Mouse (Mus musculus) spleen, adult 2 months (tissue): Measurements from ENCODE around the gene Plxna1. TPM values are rescaled to one million over a fixed set of nuclear protein-coding genes. Genes with fewer than 3 reads are reported as not detected.

Experiments
- DNase-seq, 2 experiments: peaks; one replicate each; pipeline versions ENCODE4 v3.0.0 to v3.0.0-alpha.2; 2012 to 2021; ENCODE audit warnings: low spot score in 2 of 2, low read depth in 1 of 2
- H3K27ac ChIP-seq: fragments of 200-500 bp; 2 replicates; pipeline ENCODE4 v1.5.1; 2012; ENCODE audit warnings: low read length, inconsistent platforms; ENCODE audit not compliant: insufficient read depth
- H3K27me3 ChIP-seq: fragments of 200-500 bp; 2 replicates; pipeline ENCODE4 v1.6.1; 2012; ENCODE audit warnings: mild to moderate bottlenecking, moderate library complexity, low read length, inconsistent platforms; ENCODE audit not compliant: control insufficient read depth, insufficient read depth
- H3K36me3 ChIP-seq: fragments of 200-500 bp; 2 replicates; pipeline ENCODE4 v1.6.1; 2012; ENCODE audit warnings: mild to moderate bottlenecking, low read length, inconsistent platforms; ENCODE audit not compliant: control insufficient read depth, insufficient read depth
- H3K4me1 ChIP-seq: fragments of 200-500 bp; 2 replicates; pipeline ENCODE4 v1.6.1; 2011; ENCODE audit warnings: inconsistent platforms; ENCODE audit not compliant: control insufficient read depth, insufficient read depth, insufficient read length
- H3K4me3 ChIP-seq: fragments of 200-500 bp; 2 replicates; pipeline ENCODE4 v1.5.1; 2011; ENCODE audit warnings: mild to moderate bottlenecking, inconsistent platforms; ENCODE audit not compliant: insufficient read depth, insufficient read length; ENCODE audit errors: extremely low read depth
- CTCF ChIP-seq: fragments of 200-500 bp; IDR thresholded peaks from 2 replicates; pipeline ENCODE4 v1.5.1; 2011; ENCODE audit warnings: mild to moderate bottlenecking, inconsistent platforms; ENCODE audit not compliant: insufficient read depth, insufficient read length, insufficient replicate concordance; ENCODE audit errors: extremely low read depth
- POLR2A ChIP-seq: fragments of 200-500 bp; IDR thresholded peaks from 2 replicates; pipeline ENCODE4 v1.6.1; 2011; ENCODE audit warnings: low read depth, low read length, inconsistent platforms
- WGBS: fragments of 180-500 bp; shearing (Covaris S2); methylation state at CpG from one replicate; pipeline ENCODE4 v1.1.7; 2018; 5-methylcytosine and 5-hydroxymethylcytosine counted together
- polyA plus RNA-seq: library from polyadenylated mRNA; depleted of rRNA; stranded (reverse); fragments of >200 nt; gene quantifications from 2 replicates; pipeline ENCODE4 v1.2.3, GENCODE M21; 2012

Plxna1 gene
- polyA plus RNA-seq, 1 experiment = 27.2 TPM

- no peaks in the 10 kb centered on the region for H3K27me3 ChIP-seq
- H3K36me3 ChIP-seq = no peaks in the 10 kb centered on the region
- H3K4me1 ChIP-seq = peaks cover 27% of the 10 kb centered on the region; the same call in 1 of the 2 replicates
- no peak overlapping the region for H3K4me3 ChIP-seq
- WGBS = 79% methylated on average over 7 of the region's 7 CpGs
- DNase-seq = no peak
- H3K27ac ChIP-seq = no peak overlapping the region
- TF ChIP-seq POLR2A = no peak
- no peak for TF ChIP-seq CTCF
Observed at GRCm38 (mm10) chr6:89291494-89291893, 70.9 kb downstream of the Plxna1 start.

- H3K36me3 ChIP-seq = no peaks in the 10 kb centered on the region
- no peak for TF ChIP-seq POLR2A
- TF ChIP-seq CTCF = no peak
Observed at GRCm38 (mm10) chr6:89288156-89288555, 74.3 kb downstream of the Plxna1 start.

GRCm38 (mm10) chr6:89286700-89287428 lies 75.6 kb downstream of the Plxna1 start:
- TF ChIP-seq CTCF (no peak), POLR2A (no peak)
- WGBS = 51% methylated on average over 6 of the region's 6 CpGs
- Histone ChIP-seq H3K4me3 (no peak overlapping the region), H3K27ac (no peak overlapping the region), H3K27me3 (no peaks in the 10 kb centered on the region), H3K4me1 (peaks cover 33% of the 10 kb centered on the region; the same call in 1 of the 2 replicates), H3K36me3 (no peaks in the 10 kb centered on the region)
- peak; percentile 43 to 49 for DNase-seq

More at GRCm38 (mm10) chr6:89288156-89288555, 74.3 kb downstream of the Plxna1 start:
- Histone ChIP-seq H3K4me1 (peaks cover 33% of the 10 kb centered on the region; the same call in 1 of the 2 replicates), H3K27me3 (no peaks in the 10 kb centered on the region), H3K4me3 (no peak overlapping the region), H3K27ac (no peak overlapping the region; the same call in 1 of the 2 replicates)
- WGBS = 10% methylated on average over 6 of the region's 6 CpGs
- peak; percentile 62 to 73 for DNase-seq

DNA sequence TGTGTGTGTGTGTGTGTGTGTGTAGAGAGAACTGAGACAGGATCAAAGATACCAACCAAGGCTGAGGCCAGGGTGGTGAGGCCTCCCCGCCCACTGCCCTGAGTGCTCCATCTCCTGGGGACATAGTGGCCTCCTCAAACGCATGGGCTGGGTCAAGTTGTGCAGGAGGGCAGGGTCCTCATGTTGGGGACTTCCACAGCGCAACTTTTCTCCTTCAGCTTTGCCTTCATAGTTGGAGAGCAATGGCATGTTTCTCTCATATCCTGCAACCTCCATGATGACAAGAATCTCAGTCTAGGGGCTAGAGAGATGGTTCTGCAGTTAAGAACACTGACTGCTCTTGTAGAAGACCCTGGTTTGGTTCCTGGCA lies 76.1 kb downstream of the Plxna1 start:
- Histone ChIP-seq H3K27me3 (no peaks in the 10 kb centered on the region), H3K27ac (no peak overlapping the region), H3K36me3 (no peaks in the 10 kb centered on the region), H3K4me3 (no peak overlapping the region), H3K4me1 (peaks cover 35% of the 10 kb centered on the region; the same call in 1 of the 2 replicates)
- no peak for DNase-seq
- TF ChIP-seq POLR2A = no peak
- no peak for TF ChIP-seq CTCF
- WGBS = 62% methylated on average over 3 of the region's 3 CpGs

DNA sequence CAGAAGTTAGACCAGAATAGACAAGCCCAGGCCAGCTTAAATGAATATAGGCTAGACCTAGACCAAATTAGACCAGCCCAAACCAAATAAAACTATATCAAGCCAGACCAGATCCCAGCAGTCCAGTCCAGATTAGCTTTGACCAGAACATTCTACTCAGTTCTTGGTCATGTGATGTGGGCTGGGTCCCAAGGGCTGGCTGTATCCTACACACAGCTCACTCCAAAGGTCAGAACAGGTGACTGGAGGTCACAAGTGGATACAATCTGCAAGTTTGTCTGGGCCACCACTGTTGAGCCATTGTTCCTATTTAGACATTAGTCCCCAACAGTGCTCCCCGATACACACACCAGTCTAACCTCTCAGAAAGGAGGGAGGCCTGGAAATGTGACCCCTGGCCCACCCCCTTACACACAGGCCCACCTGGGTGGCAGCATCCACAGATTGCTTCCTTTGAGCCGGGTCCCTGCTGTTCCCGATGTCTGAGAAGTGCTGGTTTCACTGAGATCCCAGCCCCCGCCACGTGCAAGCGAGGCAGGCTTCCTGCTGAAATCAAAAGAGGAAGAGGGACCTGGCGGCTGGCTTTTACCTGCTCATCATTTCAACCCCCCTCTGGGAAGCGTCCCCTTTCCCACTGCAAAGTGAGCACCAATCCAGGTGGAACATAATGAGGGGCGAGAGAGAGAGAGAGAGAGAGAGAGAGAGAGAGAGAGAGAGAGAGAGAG lies 76.7 kb downstream of the Plxna1 start:
- Histone ChIP-seq H3K27ac (no peak overlapping the region), H3K36me3 (no peaks in the 10 kb centered on the region), H3K4me3 (no peak overlapping the region), H3K4me1 (peaks cover 41% of the 10 kb centered on the region; the same call in 1 of the 2 replicates), H3K27me3 (no peaks in the 10 kb centered on the region)
- DNase-seq = peak in 1 of 2 experiments; percentile 33
- TF ChIP-seq CTCF (no peak), POLR2A (no peak)
- 30% methylated on average over 9 of the region's 9 CpGs for WGBS

GRCm38 (mm10) chr6:89285116-89285515 lies 77.3 kb downstream of the Plxna1 start:
- H3K36me3 ChIP-seq = no peaks in the 10 kb centered on the region
- peaks cover 44% of the 10 kb centered on the region; the same call in 1 of the 2 replicates for H3K4me1 ChIP-seq
- no peak for DNase-seq
- H3K4me3 ChIP-seq = no peak overlapping the region
- H3K27ac ChIP-seq = no peak overlapping the region
- H3K27me3 ChIP-seq = no peaks in the 10 kb centered on the region
- TF ChIP-seq POLR2A (no peak), CTCF (no peak)

- no peak for DNase-seq
- 93% methylated on average over 4 of the region's 4 CpGs for WGBS
- no peak overlapping the region for H3K4me3 ChIP-seq
- no peaks in the 10 kb centered on the region for H3K36me3 ChIP-seq
- peaks cover 35% of the 10 kb centered on the region; the same call in 1 of the 2 replicates for H3K4me1 ChIP-seq
- TF ChIP-seq CTCF (no peak), POLR2A (no peak)
- H3K27ac ChIP-seq = no peak overlapping the region
- H3K27me3 ChIP-seq = no peaks in the 10 kb centered on the region
Observed at GRCm38 (mm10) chr6:89283095-89283494, 79.3 kb downstream of the Plxna1 start.
